Mouse (Mus musculus): ENCODE measurements around the gene Irf4.

The Irf4 gene

DNA sequence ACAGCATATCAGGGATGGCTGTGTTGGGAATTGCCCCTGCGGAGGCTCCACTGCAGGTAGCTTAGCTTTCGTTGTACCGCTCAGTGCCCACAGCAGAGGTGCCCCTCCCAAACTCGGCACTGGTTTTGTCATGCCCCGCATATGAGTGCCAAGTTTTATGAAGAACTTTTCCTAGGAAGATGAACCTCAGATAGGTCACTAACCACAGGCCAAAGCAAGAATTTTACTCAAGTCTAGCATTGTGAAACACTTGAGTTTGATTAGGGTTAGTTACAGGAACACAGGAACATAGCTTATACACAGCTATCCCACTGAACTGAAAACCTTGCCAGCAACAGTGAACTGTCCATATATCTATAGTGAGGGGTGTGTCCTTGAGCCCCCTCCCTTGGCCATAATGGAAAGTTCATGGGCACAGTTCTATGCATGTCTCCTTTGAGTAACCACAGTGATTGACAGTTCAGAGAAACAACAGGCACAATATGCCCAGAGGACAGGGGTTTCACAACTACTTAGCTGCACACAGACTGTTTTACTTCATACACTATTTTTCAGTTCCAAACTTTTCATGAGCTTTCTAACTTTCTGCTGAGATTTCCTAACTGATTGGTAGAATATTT, 53.4 kb downstream of the Irf4 start:
- DNase-seq (ENCODE audit: low spot score), result no peak

DNA sequence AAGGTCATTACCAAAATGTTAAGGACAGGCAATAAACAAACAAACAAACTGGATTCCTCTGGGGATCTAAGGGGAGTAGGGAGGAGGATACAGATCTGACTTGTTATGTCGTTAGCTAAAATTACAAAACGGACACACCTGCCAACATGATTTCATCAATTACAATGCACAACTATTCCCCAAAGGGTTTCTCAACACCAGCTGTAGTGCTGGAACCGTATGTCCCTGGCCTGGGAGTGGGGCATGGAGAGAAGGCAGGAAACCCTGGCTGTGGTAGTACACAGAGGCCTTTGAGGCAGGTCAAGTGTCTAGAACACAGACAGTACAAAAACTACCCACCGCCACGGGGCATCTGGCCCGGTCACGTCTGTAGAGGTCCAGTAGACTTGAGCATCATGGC, 60.2 kb downstream of the Irf4 start:
- DNase-seq (ENCODE audit: low spot score), result no peak

DNA sequence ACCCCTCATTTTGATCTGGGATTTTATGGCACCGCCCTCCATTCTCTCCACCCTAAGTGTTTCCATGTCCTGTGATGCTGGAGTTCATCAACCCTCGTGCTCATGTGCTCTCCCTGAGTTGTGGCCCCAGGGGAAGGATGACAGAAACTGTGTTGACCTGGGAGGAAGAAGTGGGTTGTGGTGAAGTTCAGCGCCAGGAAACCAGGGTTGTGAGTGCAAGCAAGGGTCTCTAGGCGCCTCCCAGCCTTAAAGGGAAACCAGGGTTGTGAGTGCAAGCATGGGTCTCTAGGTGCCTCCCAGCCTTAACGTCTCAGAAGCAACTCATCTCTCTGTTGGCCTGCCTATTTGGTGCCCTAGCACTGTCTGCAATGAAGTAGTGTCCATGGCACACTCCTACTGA, 64.4 kb downstream of the Irf4 start:
- no peak for DNase-seq (ENCODE audit: low spot score)

DNA sequence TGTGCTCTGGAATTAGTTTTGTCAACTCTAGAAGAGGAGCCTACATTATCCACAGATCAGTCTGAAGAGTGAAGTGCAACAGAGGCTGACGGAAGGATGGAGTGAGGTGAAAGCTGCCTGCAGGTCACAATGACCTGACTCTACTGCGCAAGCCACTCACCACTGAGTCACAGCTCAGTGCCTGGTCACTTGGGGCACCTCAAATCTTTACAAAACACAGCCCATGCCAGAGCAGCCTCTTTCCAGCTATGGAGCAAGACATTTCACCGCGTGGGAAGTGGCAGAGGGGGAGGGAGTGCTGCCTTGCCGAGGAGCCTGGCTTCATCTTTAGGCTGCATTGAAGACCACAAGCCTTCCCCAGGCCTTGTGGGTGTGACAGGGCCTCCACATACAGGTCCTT, 65.2 kb downstream of the Irf4 start:
- no peak for DNase-seq (ENCODE audit: low spot score)

All from retina, embryonic 14.5 days (tissue).